Mouse (Mus musculus): Measurements from ENCODE around the gene Lama2.

DNA sequence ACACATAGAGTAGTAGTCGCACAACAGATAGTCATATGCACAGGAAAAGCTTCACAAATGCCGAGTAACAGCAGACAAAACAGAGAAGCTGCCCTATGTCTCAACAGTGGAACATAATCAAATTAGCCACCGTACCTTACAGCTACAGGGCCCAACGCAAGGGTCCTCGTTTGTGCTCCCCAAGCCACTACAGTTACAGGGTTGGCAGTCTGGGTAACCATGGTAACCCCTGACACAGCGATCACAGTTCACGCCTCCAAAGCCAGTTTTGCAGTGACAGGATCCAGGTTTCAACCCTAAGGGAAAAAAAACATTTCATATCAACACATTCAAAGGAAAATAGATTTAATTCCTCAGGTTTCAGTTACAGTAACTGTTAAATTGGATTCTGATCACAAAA, 275.3 kb downstream of the Lama2 start:
- TF ChIP-seq POLR2A (IDR thresholded peaks at IDR 0.05; ENCODE audit: insufficient read depth, low read depth, low read length) (no peak), EP300 (IDR thresholded peaks at IDR 0.05; ENCODE audit: insufficient read depth, low read depth, low read length) (no peak)

Data from heart, adult 2 months (tissue).